In genomic region chr12:110122976-110123375, GRCm38 (mm10) we compare ENCODE assay signal across 9 mouse cellular contexts.
DNase-seq lines count a peak whose midpoint lies in the region.
"Had no signal": no experiment of that assay in that cellular context is flagged by ENCODE, and none has a peak within 500 bp of the region (broad histone marks: within the 10 kb centered on the region; RNA-seq: fewer than 3 reads in every experiment).

No protein-coding gene starts in this region.

- DNase-seq in heart, adult 11 months, result peak; percentile 95
- DNase-seq in heart, postnatal 4 days, result no peak
- peak; percentile 85 for DNase-seq in fibroblast of lung, adult 2 months (ENCODE audit: low read depth)
- peak; percentile 10 to 22 for DNase-seq in kidney, postnatal 4 days
- DNase-seq in lung, postnatal 36 days, result peak; percentile 58
- DNase-seq in embryo, embryonic 11 days, result no peak
- DNase-seq in layer of hippocampus, postnatal 10 days (ENCODE audit: low spot score in 2 of 2), result no peak
- no peak for DNase-seq in left cerebral cortex, adult 9 months (ENCODE audit: low spot score in 2 of 2)
- DNase-seq: B cell, adult 2 months had no signal

Comparison
In these comparisons a context has a peak if more than half of its experiments do, and no peak if none do; other contexts are left out.
1. DNase-seq: peak in heart, adult 11 months (single experiment), fibroblast of lung, adult 2 months (single experiment), kidney, postnatal 4 days (2 of 2) and lung, postnatal 36 days (single experiment); none in heart, postnatal 4 days (single experiment), embryo, embryonic 11 days (single experiment), layer of hippocampus, postnatal 10 days (0 of 2) and left cerebral cortex, adult 9 months (0 of 2).